Mouse (Mus musculus) CD8-positive naive resting alpha-beta T cell, adult 2 months (primary cell): Measurements from ENCODE around the gene Rapgef4.

ENCODE experiments used
- DNase-seq, 2 experiments: peaks; one replicate each; pipeline ENCODE4 v3.0.0; 2022; ENCODE audit warnings: low read depth in 2 of 2, low spot score in 2 of 2

Gene Rapgef4

GRCm38 (mm10) chr2:71982868-71983597 is 2.0 kb downstream of the Rapgef4 start:
- no peak for DNase-seq

GRCm38 (mm10) chr2:71985730-71986129 is 4.7 kb downstream of the Rapgef4 start:
- DNase-seq = no peak

GRCm38 (mm10) chr2:71986276-71986848 is 5.3 kb downstream of the Rapgef4 start:
- DNase-seq = no peak

GRCm38 (mm10) chr2:71988572-71988971 is 7.5 kb downstream of the Rapgef4 start:
- no peak for DNase-seq

DNA sequence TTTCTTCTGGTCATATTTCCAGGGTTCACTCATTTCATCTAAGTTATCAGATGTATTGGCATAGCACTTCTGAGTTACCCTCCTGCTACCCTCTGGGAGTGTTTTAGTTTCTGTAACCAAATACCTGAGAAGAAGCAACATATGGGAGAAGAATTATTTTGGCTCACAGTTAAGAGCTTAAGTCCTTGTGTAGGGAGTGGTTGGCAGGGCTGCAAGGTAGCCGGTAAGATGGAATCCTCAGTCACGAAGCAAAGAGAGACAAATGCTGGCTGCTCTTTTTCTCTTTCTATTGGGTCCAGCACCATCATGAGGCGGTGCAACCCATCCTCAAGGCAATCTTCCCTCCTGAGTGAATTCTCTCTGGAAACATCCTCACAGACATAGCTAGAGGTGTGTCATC is 11.1 kb downstream of the Rapgef4 start:
- DNase-seq = no peak

DNA sequence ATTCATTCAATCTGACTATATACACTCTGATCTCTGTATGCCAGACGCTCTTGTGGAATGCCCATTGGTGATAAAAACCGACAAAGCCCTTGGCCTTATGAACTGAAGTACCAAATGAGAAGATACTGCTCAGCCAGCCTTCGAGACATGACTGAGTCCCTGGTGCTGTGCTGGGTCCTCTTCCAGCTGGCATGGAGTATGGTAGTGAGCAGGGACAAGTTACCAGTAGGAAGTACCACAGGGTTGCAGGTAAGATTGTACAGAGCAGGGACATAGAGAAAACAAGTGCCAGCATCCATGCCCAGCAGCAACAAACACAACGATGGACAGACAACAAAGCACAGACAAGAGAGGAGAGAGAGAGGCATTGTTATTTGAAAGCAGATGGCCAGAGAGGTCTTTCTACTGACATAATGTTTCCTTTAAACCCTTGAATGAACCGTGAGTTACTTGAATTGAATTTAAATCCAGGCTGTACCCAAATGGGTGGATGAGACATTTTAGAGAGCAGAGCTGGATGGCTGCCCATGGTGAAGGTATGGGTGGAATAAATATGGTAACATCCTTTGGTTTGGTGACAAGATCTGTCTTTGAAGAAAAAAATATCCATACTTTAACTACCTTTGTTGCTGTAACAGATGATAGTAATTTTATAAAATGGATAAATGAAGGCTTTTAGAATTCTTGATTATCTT is 12.8 kb downstream of the Rapgef4 start:
- DNase-seq = no peak

GRCm38 (mm10) chr2:71998531-71998930 is 17.5 kb downstream of the Rapgef4 start:
- DNase-seq = no peak

DNA sequence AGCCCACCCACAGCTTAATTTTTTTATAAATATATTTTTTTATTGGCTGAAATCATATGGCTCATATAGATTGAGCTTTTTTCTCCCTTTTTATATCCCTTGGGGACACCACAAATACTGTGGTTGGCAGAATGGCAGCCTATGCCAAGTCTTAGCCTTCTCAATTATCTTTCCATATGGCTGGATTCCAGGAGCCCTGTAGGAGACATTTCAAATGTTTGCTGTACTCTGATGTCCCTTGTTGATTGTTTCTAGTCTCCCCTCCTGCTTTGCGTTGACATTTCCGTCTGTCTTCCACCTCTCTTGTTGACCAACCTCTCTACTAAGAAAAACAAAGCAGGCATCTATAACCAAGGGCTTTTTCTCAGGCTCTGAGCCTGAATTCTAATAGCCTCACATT is 19.1 kb downstream of the Rapgef4 start:
- DNase-seq = no peak

GRCm38 (mm10) chr2:72002843-72003370 is 21.9 kb downstream of the Rapgef4 start:
- no peak for DNase-seq

DNA sequence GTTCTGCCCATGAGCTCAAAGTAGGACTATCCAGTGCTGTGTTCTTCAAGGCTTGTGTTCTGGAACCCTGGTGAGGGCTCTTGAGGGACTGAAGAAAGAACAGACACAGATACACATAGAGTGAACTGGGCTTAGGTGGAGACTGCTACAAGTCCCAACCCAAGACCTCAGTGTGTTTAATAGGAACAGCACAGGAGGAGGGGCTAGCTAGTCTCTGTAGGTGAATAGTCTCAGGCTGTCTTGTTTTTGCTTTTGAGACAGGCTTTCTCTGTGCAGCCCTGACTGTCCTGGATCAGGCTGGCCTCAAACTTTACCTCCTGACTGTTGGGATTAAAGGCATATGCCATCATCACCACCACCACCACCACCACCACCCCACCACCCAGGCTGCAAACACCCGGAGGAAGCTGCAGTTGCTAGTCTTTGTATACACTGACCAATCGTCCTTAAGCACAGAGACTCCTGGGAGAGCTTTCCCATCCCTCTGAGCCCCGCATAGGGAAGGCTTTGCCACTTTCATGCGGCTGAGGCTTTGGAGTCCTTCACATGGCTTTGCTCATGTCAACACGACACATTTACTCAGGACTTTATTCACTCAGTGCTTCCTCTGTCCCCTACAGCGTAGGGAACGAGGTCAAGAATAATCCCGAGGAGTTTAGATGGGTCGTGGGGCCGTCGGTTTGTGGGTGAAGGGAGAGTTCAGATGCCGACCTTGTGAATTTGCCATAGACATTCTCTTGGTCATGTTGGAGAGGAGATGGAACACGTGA is 22.9 kb downstream of the Rapgef4 start:
- no peak for DNase-seq

GRCm38 (mm10) chr2:72005051-72005450 is 24.0 kb downstream of the Rapgef4 start:
- no peak for DNase-seq

DNA sequence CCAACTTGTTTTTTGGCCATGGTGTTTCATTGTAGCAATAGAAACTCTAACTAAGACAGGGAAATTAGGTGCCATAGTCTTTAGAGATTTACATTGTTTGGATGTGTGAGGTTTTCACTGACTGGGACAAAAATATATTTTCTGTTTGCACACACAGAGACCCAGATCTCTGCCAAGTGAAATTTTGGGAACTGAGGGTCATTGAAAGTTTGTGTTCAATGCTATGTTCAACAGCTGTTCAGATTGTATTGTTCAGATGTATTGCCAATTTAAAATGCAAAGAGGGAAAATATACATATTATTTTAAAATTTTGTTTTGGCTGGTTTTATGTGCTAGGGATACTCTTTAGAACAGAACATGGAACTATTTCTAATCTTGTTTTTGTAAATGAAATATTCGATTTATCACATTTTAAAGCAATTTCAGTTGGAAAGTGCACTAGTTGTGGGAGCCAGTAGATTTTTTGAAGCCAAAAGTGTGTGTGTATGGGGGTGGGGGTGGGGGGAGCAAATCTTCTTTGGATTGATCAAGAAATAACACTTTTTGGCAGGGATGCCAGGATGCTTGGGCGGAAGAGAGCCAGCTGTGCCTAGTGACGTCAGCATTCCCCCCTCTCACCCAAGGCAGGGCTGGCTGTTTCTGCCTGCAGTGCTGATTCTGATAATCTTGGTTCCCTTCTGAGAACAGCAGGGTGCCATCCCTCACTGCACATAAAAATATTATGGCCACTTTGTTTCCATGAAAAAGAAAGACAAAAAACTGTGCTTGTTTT is 28.6 kb downstream of the Rapgef4 start:
- no peak for DNase-seq

DNA sequence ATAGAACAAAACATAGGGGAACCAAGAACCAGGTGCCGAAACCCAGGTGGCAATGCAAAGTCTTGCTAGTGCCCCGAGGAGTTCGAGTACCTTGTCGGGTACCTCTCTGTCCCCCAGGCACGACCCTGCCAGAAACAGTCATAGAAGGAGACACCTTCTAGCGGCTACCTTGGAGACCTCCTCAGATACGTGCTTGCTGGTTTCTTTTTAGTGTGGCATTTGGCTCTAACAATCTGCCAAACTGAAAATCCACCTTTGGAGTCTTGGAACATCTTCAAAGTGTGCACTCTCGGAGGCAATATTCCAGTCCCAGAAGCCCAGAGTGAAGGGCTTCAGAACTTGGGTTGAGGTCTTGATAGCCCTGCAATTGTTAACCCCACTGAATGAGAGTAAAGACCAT is 34.3 kb downstream of the Rapgef4 start:
- DNase-seq = no peak

DNA sequence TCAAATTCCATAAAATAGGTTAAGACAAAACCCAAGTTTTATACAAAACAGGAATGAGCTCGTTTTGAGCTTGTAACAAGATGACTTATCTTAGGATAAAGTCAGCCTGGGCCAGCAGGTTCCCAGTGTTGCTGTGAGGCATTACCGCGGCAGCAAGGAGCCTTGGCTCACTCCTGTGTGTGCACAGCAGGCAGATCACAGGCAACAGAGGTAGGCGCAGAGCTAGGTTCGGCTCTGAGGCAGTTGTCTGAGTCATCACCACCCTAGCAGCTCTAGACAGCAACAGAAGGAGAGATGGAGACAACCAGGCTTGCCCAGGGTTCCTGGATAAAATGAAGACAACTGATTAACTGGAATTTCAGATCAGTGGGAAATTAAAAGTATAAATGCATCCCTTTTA is 35.0 kb downstream of the Rapgef4 start:
- DNase-seq = no peak

- no peak for DNase-seq
These were observed 36.1 kb downstream of the Rapgef4 start for GRCm38 (mm10) chr2:72017168-72017567.

GRCm38 (mm10) chr2:72018736-72019135 is 37.7 kb downstream of the Rapgef4 start:
- no peak for DNase-seq

- no peak for DNase-seq
These were observed 39.7 kb downstream of the Rapgef4 start for GRCm38 (mm10) chr2:72020755-72021154.

DNA sequence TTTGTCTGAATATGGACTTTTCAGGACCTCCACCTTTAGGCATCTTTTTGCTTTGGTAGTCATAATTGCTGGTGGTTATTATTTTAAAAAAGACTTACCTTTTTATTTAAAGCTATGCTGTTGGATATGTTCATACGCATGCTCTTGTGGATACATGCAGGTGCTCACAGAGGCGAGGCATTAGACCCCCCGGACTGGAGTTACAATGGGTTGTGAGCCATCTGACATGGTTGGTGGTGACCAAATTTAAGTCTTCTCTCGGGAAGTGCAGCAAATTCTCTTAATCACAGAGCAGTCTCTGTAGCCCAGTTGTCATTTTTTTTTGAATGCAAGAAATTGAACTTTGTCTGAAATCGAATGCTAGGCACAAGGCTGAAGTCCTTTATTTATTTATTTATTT is 40.4 kb downstream of the Rapgef4 start:
- DNase-seq = no peak

DNA sequence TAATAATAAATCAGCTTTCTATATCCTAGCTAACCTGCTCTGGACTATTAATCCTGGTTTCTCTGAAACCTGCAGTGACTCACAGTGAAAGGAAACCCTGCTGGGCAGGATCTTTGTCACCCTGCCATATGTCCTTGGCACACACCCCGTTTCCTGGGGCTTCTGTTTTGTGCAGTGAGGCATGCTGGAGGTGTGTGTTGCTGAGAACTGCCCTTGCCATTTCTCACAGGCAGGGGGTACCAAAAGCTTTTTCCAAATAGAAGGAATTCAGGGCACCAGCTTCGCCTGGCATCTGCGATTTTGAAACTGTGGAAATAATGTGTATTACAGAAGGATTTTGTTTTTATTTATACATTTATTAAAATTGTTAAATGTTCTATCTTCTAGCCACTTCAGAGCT is 40.8 kb downstream of the Rapgef4 start:
- DNase-seq = no peak

- no peak for DNase-seq
These were observed 42.8 kb downstream of the Rapgef4 start for GRCm38 (mm10) chr2:72023791-72024190.

DNA sequence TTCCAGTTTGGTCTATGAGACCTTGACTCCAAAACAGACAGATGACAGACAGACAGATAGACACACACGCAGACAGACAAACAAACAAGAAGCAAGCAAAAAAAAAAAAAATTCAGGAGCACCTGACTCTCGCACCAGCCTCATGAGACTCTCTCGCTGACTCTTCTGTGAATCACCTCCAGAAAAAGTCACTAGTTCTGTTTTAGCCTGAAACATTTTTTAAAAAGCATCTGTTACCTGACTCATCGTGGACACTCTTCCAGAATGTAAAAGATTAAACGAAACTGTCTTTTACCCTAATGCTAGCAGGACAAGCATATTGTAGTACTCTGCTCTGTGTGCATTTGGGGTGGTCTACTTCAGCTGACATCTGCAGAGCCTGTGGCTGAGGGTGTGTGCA is 44.6 kb downstream of the Rapgef4 start:
- no peak for DNase-seq
